Mouse (Mus musculus): ENCODE measurements around the gene Ppih.

Gene Ppih

DNA sequence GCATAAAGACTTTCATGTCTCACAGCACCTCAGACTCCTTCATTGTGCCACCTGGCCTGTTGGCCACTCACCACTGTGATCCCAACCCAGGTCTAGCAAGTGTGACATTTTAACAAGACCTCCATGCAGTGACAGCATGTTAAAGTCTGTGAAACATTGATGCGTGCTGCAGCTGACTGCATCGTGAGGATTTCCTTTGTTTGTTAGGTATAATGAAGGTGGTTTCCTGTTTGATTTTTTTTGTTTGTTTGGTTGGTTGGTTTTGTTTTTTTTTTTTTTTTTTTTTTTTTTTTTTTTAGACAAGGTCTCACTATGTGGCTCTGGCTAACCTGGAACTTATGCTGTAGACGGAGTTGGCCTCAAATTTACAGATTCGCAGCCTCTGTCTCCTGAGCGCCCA, 57.9 kb downstream of the Ppih start:
- Histone ChIP-seq H3K27me3 (ENCODE audit: control insufficient read depth, insufficient read depth, low read length, poor library complexity, severe bottlenecking) (no peaks in the 10 kb centered on the region), H3K36me3 (ENCODE audit: control insufficient read depth, insufficient read depth, low read length, poor library complexity, severe bottlenecking) (no peaks in the 10 kb centered on the region)
- no peak for DNase-seq (ENCODE audit: low read depth, low spot score)

DNA sequence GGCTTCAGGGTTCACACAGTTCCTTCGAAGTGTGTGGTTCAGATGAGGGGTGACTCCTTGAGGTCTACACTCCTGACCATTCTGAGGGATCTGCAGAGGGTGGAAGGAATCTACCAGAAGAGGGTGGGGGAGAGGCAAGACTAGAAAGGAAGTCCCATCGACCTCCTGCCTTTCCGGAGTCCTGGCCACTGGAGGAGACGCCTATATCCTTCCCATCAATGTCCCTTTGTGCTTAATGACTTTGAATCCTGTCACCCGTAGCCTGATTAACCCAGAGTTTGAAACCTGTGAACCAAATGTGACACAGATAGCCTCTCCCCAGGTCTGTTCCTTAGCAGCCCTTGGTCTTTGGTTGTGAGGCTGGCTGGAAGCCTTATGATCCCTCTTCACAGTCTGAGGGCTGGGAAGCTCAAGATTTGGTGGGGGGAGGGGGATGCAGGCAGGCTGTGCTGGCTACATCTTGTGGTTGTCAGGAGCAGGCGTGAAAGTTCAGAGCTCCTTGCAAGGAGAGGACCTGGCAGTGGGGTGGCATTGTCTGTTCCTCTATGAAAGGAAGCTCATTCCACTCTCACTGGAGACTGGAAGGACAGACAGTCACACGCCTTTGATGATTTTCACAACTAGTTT, 59.1 kb downstream of the Ppih start:
- DNase-seq (ENCODE audit: low read depth, low spot score), result no peak
- H3K36me3 ChIP-seq (ENCODE audit: control insufficient read depth, insufficient read depth, low read length, poor library complexity, severe bottlenecking), result no peaks in the 10 kb centered on the region

DNA sequence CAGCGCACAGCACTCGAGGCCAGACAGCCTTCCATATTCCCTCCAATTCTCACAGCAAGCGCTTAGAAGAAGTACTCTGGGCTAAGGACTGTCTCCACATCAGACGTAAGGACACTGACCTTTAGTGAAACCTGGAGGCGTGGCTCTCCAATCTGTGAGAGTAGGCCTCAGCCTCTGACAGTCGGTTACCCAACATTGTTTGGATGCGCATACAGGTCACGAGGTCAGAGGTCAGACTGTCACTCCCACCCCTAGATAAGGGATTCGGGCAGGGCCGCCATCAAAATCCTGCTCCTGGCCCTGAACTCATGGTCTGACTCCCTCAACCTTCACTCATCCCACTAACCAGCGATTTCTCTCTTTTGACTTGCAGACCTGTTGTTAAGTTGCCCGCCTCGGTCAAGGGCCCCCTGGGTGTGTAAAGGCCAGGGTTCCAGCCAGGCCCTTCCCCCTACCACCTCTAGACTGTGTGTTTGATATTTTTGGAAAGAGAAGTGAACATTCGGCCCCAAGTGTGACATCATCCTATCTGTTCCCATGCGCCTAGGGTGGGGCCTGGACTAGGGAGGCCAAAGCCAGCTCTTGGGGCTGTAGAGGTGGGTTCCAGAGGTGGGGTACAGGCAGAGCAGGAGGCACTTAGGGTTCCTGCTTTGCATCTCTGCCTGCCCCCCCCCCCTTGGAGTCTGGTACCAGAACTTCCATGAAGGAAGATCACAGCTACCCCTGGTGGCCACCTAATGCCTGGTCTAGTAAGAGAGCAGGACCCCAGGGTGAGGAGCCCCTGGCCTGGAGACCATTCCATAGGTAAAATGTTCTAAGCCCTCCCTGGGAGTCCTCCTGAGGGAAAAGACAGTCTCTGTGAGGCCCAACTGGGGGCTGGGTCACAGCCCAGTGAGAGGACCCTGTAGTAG, 60.7 kb downstream of the Ppih start:
- H3K36me3 ChIP-seq (ENCODE audit: control insufficient read depth, insufficient read depth, low read length, poor library complexity, severe bottlenecking), result no peaks in the 10 kb centered on the region
- DNase-seq (ENCODE audit: low read depth, low spot score), result no peak
- H3K27me3 ChIP-seq (ENCODE audit: control insufficient read depth, insufficient read depth, low read length, poor library complexity, severe bottlenecking), result no peaks in the 10 kb centered on the region

More for the DNA sequence above, 59.1 kb downstream of the Ppih start:
- no peaks in the 10 kb centered on the region for H3K27me3 ChIP-seq (ENCODE audit: control insufficient read depth, insufficient read depth, low read length, poor library complexity, severe bottlenecking)

DNA sequence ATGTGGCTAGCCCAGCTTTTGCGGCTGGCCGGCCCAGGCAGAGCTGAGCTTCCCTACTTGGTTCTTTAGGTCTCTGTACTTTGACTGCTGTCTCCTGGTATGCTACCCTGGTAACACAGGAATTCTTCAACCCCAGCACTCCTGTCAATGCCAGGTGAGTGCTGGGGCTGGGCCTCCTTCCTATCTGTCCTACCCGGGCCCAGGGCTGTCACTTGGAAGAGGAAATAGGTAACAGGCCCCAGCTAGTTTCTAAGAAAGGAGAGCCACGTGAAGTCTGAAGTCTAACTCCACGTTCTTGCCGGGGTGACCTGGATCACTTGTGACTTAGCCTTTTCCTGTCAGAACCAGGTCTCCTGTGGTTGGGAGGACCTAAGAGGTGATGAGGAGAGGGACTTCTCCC, 63.3 kb downstream of the Ppih start:
- DNase-seq (ENCODE audit: low read depth, low spot score), result no peak
- Histone ChIP-seq H3K27me3 (ENCODE audit: control insufficient read depth, insufficient read depth, low read length, poor library complexity, severe bottlenecking) (no peaks in the 10 kb centered on the region; the same call in 1 of the 2 replicates), H3K36me3 (ENCODE audit: control insufficient read depth, insufficient read depth, low read length, poor library complexity, severe bottlenecking) (no peaks in the 10 kb centered on the region)

DNA sequence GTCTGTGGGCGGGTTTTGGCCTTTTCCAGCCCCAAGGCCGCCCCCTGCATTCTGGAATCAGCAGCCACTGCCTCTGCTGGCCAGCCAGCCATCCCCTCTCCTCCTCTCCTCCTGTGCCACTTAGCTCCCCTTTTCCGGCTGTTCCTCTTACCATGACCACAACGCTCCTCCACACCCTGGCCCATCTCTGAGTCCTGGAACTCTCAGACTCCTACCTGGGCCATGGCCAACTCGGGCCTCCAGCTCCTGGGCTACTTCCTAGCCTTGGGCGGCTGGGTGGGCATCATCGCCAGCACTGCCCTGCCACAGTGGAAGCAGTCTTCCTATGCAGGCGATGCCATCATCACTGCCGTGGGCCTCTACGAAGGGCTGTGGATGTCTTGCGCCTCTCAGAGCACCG, 65.0 kb downstream of the Ppih start, which contains the start of gene Cldn19:
TSS of gene Cldn19 (plus strand) at position 64 of the 400 bp plus-strand sequence.
- no peak for DNase-seq (ENCODE audit: low read depth, low spot score)
- no peaks in the 10 kb centered on the region; the same call in 1 of the 2 replicates for H3K27me3 ChIP-seq (ENCODE audit: control insufficient read depth, insufficient read depth, low read length, poor library complexity, severe bottlenecking)
- no peaks in the 10 kb centered on the region for H3K36me3 ChIP-seq (ENCODE audit: control insufficient read depth, insufficient read depth, low read length, poor library complexity, severe bottlenecking)

DNA sequence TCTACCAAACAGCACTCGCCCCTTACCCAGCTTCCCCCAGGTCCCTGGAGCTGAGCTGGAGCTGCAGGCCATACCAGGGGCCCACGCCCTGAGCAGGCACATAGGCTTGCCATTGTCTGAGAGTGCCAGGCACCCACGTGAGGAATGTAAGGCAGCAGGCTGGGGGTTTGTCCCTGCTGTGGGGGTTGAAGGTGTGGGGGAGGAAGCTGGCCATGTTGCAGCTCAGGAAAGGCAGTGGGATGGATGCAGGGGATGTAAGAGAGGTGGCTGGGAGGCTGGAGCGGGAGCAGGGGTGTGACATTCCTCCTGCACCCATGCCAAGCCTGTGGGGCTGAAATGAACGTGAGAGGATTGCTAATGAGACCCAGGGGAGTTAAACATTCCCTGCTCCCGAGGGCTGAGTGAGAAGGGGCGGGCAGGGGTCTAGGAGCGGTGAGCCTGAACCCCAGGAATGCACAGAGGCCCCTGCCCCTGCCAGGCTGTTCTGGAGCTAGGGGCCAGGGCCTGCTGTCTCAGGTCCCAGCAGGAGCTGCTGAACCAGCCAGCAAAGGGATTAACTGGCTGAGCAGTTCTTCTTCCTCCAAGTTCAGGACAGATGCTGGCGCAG, 66.2 kb downstream of the Ppih start:
- no peak for DNase-seq (ENCODE audit: low read depth, low spot score)
- Histone ChIP-seq H3K36me3 (ENCODE audit: control insufficient read depth, insufficient read depth, low read length, poor library complexity, severe bottlenecking) (no peaks in the 10 kb centered on the region), H3K27me3 (ENCODE audit: control insufficient read depth, insufficient read depth, low read length, poor library complexity, severe bottlenecking) (no peaks in the 10 kb centered on the region; the same call in 1 of the 2 replicates)

DNA sequence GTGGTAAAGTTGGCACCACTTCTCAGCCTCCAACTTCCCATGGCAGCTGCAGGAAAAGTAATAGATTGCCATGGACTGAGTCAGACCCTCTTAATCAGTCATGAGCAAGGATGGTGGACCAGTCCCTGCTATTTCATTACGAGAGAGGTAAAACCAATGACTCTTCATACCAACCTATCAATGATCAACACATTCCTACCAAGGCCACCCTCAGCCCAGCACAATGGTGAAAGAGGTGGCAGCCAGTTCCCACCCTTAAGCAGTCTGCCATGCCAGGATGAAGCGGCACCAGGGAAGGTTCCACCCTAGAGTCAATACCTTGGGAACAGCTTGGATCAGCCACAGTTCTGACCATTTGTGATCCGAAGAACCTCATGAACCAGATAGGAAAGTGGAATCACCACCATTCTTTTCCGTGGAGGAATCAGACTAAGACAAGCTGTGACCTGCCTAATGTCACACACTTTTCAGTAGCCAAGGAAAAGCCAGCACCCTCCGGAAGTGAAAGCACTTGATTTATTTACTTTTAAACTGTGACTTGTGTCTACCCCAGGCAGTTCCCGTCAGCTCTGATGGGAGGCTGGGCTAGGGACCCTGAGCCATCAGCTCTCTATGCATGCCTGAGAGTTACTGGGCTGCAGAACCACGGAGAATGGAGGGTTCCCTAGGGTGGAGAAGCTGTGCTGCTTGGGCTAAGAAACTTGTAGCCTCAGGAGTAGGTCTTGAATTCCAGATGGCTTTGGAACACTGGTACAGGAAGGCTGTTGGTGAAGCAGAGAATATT, 68.1 kb downstream of the Ppih start:
- no peak for DNase-seq (ENCODE audit: low read depth, low spot score)
- no peaks in the 10 kb centered on the region; the same call in 1 of the 2 replicates for H3K27me3 ChIP-seq (ENCODE audit: control insufficient read depth, insufficient read depth, low read length, poor library complexity, severe bottlenecking)
- H3K36me3 ChIP-seq (ENCODE audit: control insufficient read depth, insufficient read depth, low read length, poor library complexity, severe bottlenecking), result no peaks in the 10 kb centered on the region

All from splenic B cell, adult 2 months (primary cell).